Mouse (Mus musculus) embryonic fibroblast, embryonic 13.5 days (primary cell): ENCODE measurements around the gene Cops9.

Experiments used
- CTCF ChIP-seq: IDR thresholded peaks from 2 replicates; pipeline ENCODE4 v1.5.1; 2011; ENCODE audit warnings: mild to moderate bottlenecking, control low read depth, low read length, moderate library complexity, borderline replicate concordance; ENCODE audit not compliant: insufficient read depth
- POLR2A ChIP-seq: IDR thresholded peaks from 2 replicates; pipeline ENCODE4 v1.6.1; 2011; ENCODE audit warnings: low read depth, mild to moderate bottlenecking, control low read depth, low read length, moderate library complexity

DNA sequence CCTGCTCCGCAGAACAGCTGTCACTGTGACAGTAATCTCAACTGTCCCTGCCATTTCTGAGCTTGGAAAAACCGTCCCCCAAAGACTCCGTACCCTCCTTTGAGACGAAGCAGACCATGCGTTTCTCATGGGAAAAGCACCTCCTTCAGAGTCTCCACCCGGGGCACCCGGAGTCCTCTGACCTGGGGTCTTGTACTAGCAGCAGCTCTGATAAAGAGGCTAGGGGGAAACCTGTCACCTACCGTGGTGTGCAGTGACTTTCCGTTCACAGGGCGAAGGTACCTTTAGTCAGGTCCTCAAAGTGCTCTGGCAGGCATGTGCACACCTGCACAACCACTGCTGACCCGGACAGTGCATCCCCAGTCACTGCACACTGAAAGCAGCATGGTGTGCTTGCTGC, 5.1 kb downstream of the Cops9 start:
- TF ChIP-seq POLR2A (no peak), CTCF (no peak)
